Mouse (Mus musculus): ENCODE measurements at regions not wholly inside any gene's neighbourhood (a gene's known extent, or its start where the extent isn't known, plus 50 kb on each side); places are given as distances from the start of the nearest gene placed in this dataset.
"Not testable (repeated sequence)": the region's sequence is repeated elsewhere in the genome, so short reads cannot be mapped to it uniquely, and the experiment has no call there.

DNA sequence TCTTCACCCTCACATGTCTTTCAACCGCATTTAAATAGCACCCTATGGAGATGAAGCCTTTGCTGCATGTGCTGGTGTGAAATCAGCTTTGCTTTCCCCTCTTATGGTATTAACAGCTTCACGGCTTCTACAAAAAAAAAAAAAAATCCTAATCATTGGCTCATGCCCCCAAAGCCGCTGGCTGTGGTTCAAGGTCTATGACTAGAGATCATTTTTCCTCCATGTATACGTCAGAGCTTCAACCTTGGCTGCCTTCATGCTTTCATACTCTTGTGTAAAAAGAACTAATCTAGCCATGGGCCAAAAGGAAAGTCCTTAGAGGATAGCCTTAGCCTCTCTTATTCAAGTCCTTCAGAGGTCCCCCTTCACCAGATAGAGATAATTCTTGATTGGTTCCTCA lies 320.6 kb upstream of the Ube2e3 start:
- Histone ChIP-seq H3K36me3 (ENCODE audit: control insufficient read depth, insufficient read depth, low read length, poor library complexity, severe bottlenecking) (no peaks in the 10 kb centered on the region), H3K27ac (ENCODE audit: insufficient read depth, low read depth, low read length, poor library complexity, severe bottlenecking) (no peak overlapping the region), H3K4me3 (ENCODE audit: insufficient read depth in 1 of 2, low read depth in 1 of 2, low read length in 2 of 2, poor library complexity in 1 of 2, severe bottlenecking in 1 of 2) (no peak overlapping the region), H3K9ac (ENCODE audit: insufficient read depth, low read depth, low read length, poor library complexity, severe bottlenecking) (no peak overlapping the region), H3K4me1 (ENCODE audit: control insufficient read depth in 2 of 2, insufficient read depth in 2 of 2, low read length in 2 of 2, poor library complexity in 1 of 2) (no peaks in the 10 kb centered on the region), H3K9me3 (ENCODE audit: control insufficient read depth, insufficient read depth, low read depth, low read length) (no peaks in the 10 kb centered on the region)
- in situ Hi-C loops (cut with MboI; ENCODE audit: low sequenced_read_pairs in 2 of 2, unreplicated experiment in 2 of 2), result no loop called here
- TF ChIP-seq MAFK (IDR thresholded peaks at IDR 0.05; ENCODE audit: insufficient read depth, low read depth, low read length) (no peak), ZNF384 (IDR thresholded peaks at IDR 0.05; ENCODE audit: low read depth, low read length) (no peak)
- DNase-seq (ENCODE audit: low read depth, low spot score), result no peak

DNA sequence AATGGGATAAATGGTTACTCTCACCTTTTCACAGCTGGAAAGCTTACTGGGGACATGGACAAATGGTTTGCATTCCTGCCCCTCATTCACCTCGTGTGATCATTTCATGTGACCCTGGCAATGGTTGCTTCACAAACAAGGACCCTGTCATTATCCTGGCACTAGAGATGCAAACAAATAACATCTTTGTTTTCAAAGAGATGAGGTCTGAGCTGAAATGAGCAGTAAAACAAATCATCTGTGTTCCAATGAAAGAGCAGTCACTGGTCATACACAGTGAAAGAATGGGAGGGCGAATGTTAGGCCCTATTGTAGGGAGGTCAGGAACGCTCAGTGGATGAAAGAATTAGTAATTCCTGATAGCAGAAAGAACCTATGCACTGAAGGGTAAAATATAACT lies 327.5 kb upstream of the Ube2e3 start:
- no peak overlapping the region for H3K9ac ChIP-seq (ENCODE audit: insufficient read depth, low read depth, low read length, poor library complexity, severe bottlenecking)
- in situ Hi-C loops (cut with MboI; ENCODE audit: low sequenced_read_pairs in 2 of 2, unreplicated experiment in 2 of 2), result no loop called here
- H3K27ac ChIP-seq (ENCODE audit: insufficient read depth, low read depth, low read length, poor library complexity, severe bottlenecking), result no peak overlapping the region
- no peaks in the 10 kb centered on the region for H3K4me1 ChIP-seq (ENCODE audit: control insufficient read depth in 2 of 2, insufficient read depth in 2 of 2, low read length in 2 of 2, poor library complexity in 1 of 2)
- DNase-seq (ENCODE audit: low read depth, low spot score), result no peak
- no peak overlapping the region for H3K4me3 ChIP-seq (ENCODE audit: insufficient read depth in 1 of 2, low read depth in 1 of 2, low read length in 2 of 2, poor library complexity in 1 of 2, severe bottlenecking in 1 of 2)
- H3K36me3 ChIP-seq (ENCODE audit: control insufficient read depth, insufficient read depth, low read length, poor library complexity, severe bottlenecking), result no peaks in the 10 kb centered on the region
- no peak for TF ChIP-seq ZNF384 (IDR thresholded peaks at IDR 0.05; ENCODE audit: low read depth, low read length)
- no peak for TF ChIP-seq HCFC1 (IDR thresholded peaks at IDR 0.05; ENCODE audit: borderline replicate concordance, insufficient read depth, low read length)
- no peak for TF ChIP-seq MAFK (IDR thresholded peaks at IDR 0.05; ENCODE audit: insufficient read depth, low read depth, low read length)
- TF ChIP-seq CHD2 (IDR thresholded peaks at IDR 0.05; ENCODE audit: low read depth, low read length), result no peak
- no peak for TF ChIP-seq ZC3H11A (IDR thresholded peaks at IDR 0.05; ENCODE audit: borderline replicate concordance, low read depth, low read length)
- no peaks in the 10 kb centered on the region for H3K9me3 ChIP-seq (ENCODE audit: control insufficient read depth, insufficient read depth, low read depth, low read length)

DNA sequence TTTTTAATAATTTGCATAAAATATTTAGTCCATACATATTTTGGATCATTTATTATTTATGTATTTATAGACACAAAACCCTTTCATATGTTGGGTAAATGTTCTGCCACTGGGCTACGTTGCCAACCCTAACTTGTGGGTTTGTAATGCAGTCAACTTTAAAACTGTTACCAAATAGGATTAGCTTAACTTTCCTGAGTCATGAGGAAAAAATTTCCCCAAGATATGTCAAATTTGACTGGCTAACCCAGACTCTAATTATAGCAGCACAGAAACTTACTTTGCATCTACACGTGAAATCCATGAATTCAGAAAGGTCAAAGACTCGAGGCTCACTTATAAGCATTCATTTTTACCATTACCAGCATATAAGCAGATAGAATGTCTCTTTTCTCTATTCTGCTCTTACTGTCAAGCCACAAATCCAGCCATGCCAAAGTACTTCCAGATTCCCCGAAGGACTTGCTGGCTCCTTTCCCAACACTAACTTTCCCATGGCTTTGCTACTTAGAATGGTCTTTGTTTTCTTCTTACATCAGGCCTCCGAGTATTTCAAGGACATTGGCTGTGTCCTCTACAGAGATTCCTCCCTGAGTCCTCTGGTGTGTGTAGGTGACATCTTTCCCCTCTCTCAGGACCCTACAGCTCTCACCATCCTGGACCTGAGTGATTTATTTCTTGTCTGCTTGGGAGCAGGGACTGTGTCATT lies 328.2 kb upstream of the Ube2e3 start:
- Histone ChIP-seq H3K4me1 (ENCODE audit: control insufficient read depth in 2 of 2, insufficient read depth in 2 of 2, low read length in 2 of 2, poor library complexity in 1 of 2) (no peaks in the 10 kb centered on the region), H3K9me3 (ENCODE audit: control insufficient read depth, insufficient read depth, low read depth, low read length) (no peaks in the 10 kb centered on the region), H3K9ac (ENCODE audit: insufficient read depth, low read depth, low read length, poor library complexity, severe bottlenecking) (no peak overlapping the region), H3K36me3 (ENCODE audit: control insufficient read depth, insufficient read depth, low read length, poor library complexity, severe bottlenecking) (no peaks in the 10 kb centered on the region), H3K27ac (ENCODE audit: insufficient read depth, low read depth, low read length, poor library complexity, severe bottlenecking) (no peak overlapping the region), H3K4me3 (ENCODE audit: insufficient read depth in 1 of 2, low read depth in 1 of 2, low read length in 2 of 2, poor library complexity in 1 of 2, severe bottlenecking in 1 of 2) (no peak overlapping the region)
- in situ Hi-C loops (cut with MboI; ENCODE audit: low sequenced_read_pairs in 2 of 2, unreplicated experiment in 2 of 2), result no loop called here
- DNase-seq (ENCODE audit: low read depth, low spot score), result no peak
- TF ChIP-seq MAFK (IDR thresholded peaks at IDR 0.05; ENCODE audit: insufficient read depth, low read depth, low read length), result no peak
- no peak for TF ChIP-seq ZNF384 (IDR thresholded peaks at IDR 0.05; ENCODE audit: low read depth, low read length)
- TF ChIP-seq CHD2 (IDR thresholded peaks at IDR 0.05; ENCODE audit: low read depth, low read length), result no peak
- TF ChIP-seq HCFC1 (IDR thresholded peaks at IDR 0.05; ENCODE audit: borderline replicate concordance, insufficient read depth, low read length), result no peak
- no peak for TF ChIP-seq ZC3H11A (IDR thresholded peaks at IDR 0.05; ENCODE audit: borderline replicate concordance, low read depth, low read length)

DNA sequence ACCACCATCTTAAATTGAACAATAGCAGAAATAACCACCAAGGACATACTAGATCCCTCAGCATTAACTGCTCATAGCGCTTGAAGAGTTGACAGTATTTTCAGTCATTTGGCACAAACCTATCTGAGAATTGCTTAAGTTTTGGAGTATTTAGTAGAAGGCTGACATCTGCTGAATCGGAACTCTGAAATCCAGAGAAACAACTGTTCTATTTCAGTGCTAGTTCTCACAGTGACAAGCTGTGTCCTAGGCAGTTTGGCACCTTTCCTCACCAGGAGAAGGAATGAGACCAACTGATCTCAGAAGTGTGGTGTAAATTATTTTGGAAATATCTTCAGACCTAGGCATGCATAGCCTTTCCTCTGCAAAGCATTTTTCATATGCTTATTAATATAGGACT lies 330.4 kb upstream of the Ube2e3 start:
- H3K4me1 ChIP-seq (ENCODE audit: control insufficient read depth in 2 of 2, insufficient read depth in 2 of 2, low read length in 2 of 2, poor library complexity in 1 of 2), result no peaks in the 10 kb centered on the region
- H3K9me3 ChIP-seq (ENCODE audit: control insufficient read depth, insufficient read depth, low read depth, low read length), result no peaks in the 10 kb centered on the region
- no peak for DNase-seq (ENCODE audit: low read depth, low spot score)
- in situ Hi-C loops (cut with MboI; ENCODE audit: low sequenced_read_pairs in 2 of 2, unreplicated experiment in 2 of 2), result no loop called here
- H3K27ac ChIP-seq (ENCODE audit: insufficient read depth, low read depth, low read length, poor library complexity, severe bottlenecking), result no peak overlapping the region
- no peaks in the 10 kb centered on the region for H3K36me3 ChIP-seq (ENCODE audit: control insufficient read depth, insufficient read depth, low read length, poor library complexity, severe bottlenecking)
- no peak overlapping the region for H3K4me3 ChIP-seq (ENCODE audit: insufficient read depth in 1 of 2, low read depth in 1 of 2, low read length in 2 of 2, poor library complexity in 1 of 2, severe bottlenecking in 1 of 2)
- H3K9ac ChIP-seq (ENCODE audit: insufficient read depth, low read depth, low read length, poor library complexity, severe bottlenecking), result no peak overlapping the region
- TF ChIP-seq ZNF384 (IDR thresholded peaks at IDR 0.05; ENCODE audit: low read depth, low read length) (no peak), ZC3H11A (IDR thresholded peaks at IDR 0.05; ENCODE audit: borderline replicate concordance, low read depth, low read length) (no peak), CHD2 (IDR thresholded peaks at IDR 0.05; ENCODE audit: low read depth, low read length) (no peak), HCFC1 (IDR thresholded peaks at IDR 0.05; ENCODE audit: borderline replicate concordance, insufficient read depth, low read length) (no peak), MAFK (IDR thresholded peaks at IDR 0.05; ENCODE audit: insufficient read depth, low read depth, low read length) (no peak)

DNA sequence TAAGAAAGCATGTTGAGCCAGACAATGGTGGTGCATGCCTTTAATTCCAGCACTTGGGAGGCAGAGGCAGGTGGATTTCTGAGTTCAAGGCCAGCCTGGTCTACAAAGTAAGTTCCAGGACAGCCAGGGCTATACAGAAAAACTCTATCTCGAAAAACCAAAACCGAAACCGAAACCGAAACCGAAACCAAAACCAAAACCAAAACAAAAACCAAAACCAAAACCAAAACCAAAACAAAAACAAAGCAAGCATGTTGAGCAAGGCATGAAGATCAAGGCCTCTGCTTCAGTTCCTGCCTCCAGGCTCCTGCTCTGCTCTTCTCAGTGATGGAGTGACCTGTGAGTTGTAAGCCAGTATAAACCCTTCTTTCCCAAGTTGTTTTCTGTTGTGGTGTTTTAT lies 334.0 kb upstream of the Ube2e3 start:
- H3K27ac ChIP-seq (ENCODE audit: insufficient read depth, low read depth, low read length, poor library complexity, severe bottlenecking); H3K4me1 ChIP-seq (ENCODE audit: control insufficient read depth in 2 of 2, insufficient read depth in 2 of 2, low read length in 2 of 2, poor library complexity in 1 of 2); in situ Hi-C loops (cut with MboI; ENCODE audit: low sequenced_read_pairs in 2 of 2, unreplicated experiment in 2 of 2); H3K36me3 ChIP-seq (ENCODE audit: control insufficient read depth, insufficient read depth, low read length, poor library complexity, severe bottlenecking); H3K9me3 ChIP-seq (ENCODE audit: control insufficient read depth, insufficient read depth, low read depth, low read length); H3K9ac ChIP-seq (ENCODE audit: insufficient read depth, low read depth, low read length, poor library complexity, severe bottlenecking); H3K4me3 ChIP-seq (ENCODE audit: insufficient read depth in 1 of 2, low read depth in 1 of 2, low read length in 2 of 2, poor library complexity in 1 of 2, severe bottlenecking in 1 of 2); DNase-seq (ENCODE audit: low read depth, low spot score): not testable (repeated sequence)
